Mouse (Mus musculus) cerebellum, postnatal 14 days (tissue): Measurements from ENCODE around the gene Crk.
A peak's percentile ranks its signal among the peaks of the same experiment; 100 is the strongest.

Experiments
- DNase-seq, 2 experiments: peaks; one replicate each; pipeline ENCODE4 v3.0.0; 2021; ENCODE audit warnings: mixed read lengths in 2 of 2

The Crk gene

DNA sequence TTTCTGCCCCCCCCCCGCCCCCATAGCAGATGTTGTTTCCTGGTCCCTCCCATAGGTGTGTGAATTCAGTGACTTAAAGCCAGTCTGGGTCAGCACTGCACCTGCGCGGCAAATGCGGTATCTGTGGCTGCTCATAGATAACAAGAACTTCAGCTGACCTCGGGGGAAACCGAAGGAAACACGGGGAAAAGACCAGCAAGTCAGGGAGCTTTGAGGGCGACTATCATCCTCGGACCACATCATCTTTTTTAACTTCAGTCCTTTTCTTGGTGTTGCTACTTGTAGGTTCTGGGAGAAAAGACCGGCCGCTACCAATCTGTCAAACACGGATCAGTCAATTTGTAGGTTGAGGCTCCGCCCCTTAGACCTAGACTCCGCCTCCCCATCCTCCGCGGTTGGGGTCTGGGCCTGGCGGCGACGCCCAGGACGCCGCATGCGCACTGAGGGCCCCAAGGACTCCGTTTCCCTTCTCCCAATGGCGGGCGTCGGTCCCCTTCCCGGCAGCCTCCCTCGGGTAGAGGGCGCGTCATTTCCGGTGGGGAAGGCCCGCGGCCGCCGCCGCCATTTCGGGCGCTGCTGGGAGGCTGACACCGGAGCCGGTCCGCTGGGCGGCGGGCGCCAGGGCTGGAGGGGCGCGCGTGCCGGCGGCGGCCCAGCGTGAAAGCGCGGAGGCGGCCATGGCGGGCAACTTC lies at the start of gene Crk:
Gene Crk (plus strand): TSS at position 513 of the 692 bp plus-strand sequence.
- DNase-seq, result peak; percentile 98 to 99

DNA sequence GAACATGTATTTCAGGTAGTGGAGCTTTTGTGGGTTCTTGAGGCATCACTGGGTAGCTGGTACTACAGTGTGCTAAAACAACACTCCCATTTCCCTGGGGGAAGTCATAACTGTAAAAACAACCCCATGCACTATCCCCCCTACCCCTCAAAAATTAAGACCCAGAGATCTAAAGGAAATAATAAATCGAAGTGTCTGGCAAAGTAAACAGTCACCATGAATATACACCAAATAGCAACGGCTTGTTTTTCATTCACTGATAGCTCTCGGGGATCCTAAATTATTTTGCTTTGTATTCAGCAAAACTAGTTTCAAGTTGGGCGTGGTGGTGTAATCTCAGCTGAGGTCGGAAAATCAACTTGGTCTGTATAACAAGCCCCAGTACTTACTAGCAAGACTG lies 49.0 kb upstream of the Crk start:
- DNase-seq, result no peak

DNA sequence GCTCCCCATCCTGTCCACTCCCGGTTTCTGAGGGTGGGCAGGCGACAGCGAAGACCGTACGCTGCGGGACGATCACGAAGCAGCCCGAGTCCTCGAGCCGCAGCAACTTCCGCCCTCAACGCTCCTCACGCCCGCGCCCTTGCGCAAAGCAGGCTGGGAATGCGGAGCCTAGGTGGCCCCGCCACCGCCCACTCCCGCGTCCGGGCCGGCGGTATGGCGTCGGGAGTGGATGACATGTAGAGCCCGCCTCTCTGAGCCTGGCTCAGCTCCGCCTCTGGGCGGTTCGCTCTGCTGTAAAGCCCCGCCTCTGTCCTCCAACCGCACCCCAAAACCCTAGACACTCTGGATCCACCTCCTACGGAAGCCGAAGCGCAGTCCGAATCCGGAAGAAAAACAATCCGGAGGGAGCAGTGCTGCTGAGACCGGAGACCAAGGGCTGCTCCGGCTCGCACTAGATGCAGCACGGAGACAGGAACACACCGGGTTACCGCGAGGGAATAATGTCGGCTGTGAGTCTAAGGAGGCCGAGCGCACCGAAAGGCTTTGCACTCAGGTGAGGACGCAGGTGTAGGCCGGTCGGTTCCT lies 48.3 kb upstream of the Crk start, which contains the start of gene Inpp5k:
Gene Inpp5k (plus strand): TSS at position 344 of the 585 bp plus-strand sequence.
- DNase-seq, result peak; percentile 94 to 96

DNA sequence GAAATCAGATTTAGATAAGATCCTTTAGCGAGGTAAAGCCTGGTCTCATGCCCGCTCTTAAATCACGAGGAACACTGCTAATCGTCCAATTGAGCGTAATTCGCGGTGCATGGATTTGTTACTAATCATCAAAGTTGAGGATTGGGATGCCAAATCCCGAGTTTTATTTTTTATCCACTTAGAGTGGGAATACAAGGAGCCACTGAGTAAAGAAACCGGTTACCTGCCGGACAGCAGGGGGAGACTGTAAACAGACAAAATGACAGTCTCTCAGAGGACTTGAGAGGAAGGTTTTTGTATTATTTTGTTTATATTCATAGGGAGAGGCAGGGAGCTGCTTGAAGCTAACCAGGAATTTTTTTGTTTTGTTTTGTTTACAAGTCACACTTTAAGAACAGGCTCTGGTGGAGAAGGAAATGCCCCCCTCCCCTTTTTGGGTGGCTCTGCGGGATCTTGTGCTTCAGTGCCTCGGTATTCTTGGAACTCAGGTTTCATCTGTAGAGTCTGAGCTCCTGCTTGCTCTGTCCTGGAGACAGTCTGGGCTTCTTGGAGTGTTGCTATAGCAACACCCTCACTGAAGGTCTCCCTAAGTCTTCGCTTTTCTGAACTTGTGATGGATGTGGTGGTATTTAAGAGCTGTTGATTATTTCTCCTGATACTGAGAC lies 47.4 kb upstream of the Crk start:
- peak; percentile 46 to 57 for DNase-seq

DNA sequence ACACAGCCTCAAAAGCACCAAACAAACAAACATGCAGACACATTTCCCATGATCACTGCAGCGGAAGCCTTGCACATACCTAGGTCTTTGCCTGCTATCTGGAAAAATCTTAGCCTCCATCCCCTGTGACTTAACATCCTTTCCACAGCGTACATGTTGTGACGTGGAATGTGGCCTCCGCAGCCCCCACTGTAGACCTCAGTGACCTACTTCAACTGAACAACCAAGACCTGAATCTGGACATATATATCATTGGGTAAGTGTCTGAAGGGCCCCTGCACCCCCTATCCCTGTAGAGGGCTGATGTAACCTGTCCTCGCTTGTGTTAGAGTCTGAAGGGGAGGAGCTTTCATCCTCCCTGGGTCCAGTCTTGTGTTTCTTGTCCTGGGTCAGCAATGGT lies 46.1 kb upstream of the Crk start:
- no peak for DNase-seq

DNA sequence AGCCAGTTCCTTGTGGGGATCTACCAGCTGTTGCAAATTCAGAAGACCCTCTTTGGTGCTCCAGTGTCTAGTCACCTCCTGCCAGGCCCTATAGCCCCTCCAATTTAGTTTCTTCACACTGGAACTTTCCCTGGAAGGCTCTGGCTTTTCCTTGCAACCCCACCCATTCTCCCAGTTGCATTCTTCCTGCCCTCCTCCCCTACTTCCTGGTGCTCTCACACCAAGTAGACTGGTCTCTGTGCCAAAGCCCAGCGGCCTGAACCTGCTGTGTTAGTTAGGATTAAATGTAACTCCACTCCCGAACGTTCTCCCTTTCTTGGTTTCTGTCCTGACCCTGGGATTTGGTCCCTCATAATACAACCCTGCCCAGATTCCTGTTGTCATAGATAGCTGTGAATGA lies 44.3 kb upstream of the Crk start:
- DNase-seq, result no peak

DNA sequence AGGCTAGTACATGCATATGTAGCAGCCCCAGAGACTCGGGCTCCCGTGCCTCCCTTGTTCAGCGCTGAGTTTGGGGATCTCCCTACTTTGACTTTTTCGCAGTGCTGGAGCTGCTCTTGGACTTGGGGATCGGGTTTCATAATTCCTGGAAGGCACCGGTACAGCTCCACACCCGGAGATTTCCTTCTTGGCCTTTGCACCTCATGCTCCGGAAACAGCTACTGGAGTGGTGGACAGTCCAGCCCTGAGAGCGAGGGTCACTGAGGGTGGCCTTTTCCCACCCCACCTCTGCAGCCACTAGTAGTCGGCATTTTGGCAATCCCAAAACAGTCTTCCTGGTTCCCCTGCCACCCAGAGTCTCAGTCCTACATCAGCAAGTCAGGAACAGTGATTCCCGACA lies 43.7 kb upstream of the Crk start:
- DNase-seq, result no peak

DNA sequence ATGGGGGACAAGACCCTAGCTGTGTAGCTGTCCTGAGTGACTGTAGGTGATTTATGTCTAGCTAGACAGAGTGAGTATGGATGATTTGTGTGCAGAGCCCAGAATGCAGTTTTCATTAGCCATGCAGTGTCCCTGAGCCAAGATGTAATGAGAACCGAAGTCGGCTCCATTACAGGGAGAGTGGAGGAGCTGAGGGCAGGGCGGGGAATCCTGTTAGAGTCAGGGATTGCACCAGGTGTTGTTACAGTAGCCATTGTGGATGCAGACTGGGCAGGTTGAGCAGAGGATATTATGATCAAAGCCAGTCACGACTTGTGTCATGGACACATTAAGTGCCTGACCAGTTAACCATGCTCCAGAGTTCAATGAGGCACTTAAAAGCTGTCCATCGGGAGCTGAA lies 35.7 kb upstream of the Crk start:
- no peak for DNase-seq

DNA sequence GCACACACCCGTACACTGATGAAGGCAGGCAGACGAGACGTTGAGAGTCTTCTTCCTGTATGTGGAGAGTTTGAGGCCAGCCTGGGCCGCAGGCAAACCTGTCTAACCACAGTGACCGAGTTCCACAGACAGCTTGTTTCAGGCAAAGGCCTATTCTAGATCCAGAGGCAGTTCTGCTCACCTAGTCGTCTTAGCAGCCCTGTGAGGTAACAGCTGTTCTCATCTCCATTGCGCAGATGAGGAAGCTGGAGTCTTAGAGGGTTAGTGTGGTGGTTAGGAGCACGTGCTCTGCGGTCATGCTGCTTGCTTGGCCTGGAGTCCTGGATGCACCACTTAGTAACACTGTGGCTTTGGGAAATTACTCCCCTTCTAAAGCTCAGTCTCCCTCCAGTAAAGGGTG lies 34.4 kb upstream of the Crk start:
- no peak for DNase-seq

DNA sequence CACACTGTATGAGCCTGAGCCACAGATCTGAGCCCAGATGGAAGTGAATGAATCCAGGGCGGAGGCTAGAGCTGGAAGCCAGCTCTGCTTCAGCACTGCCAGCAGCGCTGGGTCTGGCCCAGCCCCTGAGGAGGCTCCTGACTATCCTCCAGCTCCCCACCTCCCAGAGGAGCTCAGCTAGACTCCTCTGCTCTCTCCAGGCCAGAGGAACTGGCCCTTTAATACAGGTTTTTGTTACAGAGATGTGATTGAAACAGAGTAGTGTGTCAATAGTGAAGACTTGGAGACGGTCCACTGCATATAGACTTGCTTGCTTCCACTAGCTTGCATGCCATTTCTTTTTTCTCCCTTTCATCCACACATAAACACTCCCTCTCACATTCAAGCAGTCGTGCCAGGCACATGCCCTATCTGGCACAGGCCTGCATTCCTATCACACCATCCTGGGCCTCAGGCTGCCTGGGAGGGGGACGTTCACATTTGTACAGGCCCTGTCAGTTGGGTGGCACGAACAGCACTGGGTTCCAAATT lies 31.3 kb upstream of the Crk start:
- peak; percentile 61 to 70 for DNase-seq

DNA sequence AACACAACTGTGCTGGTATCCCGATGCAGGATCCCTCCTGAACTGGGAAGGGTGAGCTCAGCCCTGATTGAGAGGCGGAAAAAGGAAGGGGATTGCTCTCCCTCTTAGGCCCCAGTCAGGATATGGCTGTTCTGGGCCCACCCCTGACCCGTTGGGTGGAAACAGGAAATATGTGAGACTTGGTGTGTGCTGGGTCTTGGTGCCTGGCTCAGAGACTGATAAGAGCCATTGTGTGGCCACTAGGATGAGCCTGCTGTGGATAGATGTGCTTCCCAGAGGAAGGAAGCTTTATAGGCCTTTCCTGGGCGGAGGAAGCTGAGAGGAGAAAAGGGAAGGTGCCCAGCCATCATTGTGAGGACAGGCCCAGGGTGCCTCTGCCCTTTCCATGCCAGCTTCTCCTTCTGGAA lies 29.9 kb upstream of the Crk start:
- no peak for DNase-seq

DNA sequence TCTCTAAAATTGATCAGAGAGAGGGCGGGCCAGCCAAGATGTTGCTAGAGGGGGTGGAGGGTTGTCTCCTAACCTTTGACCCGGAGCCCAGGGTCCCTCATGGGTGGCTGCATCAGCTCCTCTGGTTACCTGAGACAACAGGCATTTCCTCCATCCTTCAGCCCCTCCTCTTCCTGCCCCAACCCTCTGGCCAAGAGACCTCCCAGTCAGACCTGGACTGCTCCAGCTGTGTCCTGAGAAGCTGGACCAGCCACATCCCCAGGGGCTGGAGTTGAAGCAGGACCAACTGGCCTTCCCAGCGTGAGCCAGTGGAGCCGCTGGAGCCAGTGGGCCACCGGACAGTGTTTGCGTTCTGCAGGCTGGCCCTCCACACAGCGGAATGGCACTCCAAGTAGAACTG lies 28.7 kb upstream of the Crk start, which contains the start of gene Myo1c:
Gene Myo1c (plus strand): TSS at position 194 of the 400 bp plus-strand sequence.
- DNase-seq, result peak in 1 of 2 experiments; percentile 26

DNA sequence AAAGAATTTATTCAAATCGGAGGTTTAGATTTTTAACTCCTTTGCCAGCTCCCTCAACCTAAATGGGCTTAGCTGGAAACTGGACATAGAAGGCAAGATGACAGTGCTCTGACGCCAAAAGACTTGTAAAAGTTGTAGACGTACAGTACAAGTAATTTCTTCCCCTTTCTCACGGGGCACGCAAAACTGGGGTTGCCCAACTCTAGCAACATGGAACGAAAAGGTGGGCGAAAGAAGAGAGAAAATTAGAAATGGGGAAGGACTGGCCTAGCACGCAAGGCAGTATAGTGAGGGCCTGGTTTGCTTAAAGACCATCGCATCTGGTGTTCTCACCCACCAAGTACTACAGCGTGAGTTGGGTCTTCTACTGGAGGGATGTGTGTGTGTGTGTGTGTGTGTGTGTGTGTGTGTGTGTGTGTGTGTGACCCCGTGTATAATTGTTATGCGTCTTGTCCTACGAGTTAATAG lies 28.1 kb upstream of the Crk start:
- DNase-seq, result peak in 1 of 2 experiments; percentile 23

DNA sequence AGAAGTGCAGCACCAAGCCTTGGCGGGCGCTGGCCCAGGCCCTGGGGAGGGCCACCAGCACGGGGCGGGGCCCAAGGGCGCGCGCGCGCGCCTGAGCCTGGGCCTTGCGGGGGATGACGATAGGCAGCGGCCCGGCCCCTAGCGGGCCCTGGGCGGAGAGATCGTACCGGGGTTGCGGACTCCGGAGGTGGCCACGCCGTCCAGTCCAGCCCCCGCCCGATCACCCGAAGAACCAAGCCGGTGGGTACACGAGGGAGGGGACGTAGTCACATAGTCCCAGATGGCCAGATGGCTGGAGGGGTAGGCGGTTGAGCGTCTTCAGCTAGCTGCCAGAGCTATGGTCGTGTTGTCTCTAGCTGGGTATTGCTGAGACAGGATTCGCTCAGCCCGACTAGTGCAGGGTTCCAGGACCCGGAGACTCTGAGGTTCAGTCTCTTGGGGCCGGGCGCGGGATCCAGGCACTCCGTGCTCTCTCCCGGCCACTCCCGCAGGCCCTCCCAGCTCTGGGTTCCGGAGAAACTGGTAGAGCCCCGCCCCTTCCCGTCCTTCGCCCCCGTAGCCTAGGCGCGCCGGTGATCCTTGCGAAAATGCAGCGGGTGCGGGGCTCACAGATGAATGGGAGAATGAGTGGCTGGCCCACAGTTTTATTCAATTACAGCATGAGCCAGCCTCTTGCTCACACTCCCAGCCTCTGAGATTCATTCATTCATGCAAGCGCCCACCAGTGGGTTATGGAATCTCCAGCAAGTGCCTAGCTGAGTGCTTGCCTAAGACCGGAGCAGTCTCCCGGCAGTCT lies 27.4 kb upstream of the Crk start:
- peak; percentile 76 to 79 for DNase-seq

DNA sequence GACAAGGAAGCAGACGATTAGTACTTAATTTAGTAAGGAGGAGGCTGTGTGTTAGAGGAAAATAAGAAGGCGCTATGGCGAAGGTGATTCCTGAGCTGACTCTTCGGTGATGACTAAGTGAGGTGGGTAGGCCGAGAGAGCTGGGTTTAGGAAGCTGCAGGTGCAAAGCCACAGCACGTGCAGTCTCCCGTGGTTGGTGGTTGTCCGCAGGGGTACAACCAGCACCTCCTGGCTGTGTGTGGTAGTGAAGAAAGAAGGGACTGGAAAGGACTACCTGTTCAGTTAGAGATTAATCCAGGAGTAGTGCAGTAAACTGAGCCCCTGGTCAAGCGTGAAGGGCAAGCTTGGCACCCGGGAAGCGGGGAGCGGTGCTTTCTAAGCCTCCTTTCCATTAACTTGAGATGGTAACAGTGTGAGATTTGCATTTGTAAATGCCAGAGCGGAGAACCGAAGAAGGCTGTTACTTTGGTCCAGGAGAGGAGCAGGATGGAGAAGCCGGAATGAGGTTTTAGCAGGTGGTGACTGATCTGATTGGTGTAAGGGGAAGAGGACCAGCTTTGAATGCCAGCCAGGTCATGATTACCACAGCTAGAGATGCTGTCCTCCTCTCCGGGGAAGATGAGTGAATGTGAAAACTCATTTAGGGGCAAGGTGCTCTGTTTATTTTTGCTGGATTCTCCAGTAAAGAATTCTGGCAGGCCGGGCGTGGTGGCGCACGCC lies 26.7 kb upstream of the Crk start:
- peak; percentile 27 for DNase-seq

DNA sequence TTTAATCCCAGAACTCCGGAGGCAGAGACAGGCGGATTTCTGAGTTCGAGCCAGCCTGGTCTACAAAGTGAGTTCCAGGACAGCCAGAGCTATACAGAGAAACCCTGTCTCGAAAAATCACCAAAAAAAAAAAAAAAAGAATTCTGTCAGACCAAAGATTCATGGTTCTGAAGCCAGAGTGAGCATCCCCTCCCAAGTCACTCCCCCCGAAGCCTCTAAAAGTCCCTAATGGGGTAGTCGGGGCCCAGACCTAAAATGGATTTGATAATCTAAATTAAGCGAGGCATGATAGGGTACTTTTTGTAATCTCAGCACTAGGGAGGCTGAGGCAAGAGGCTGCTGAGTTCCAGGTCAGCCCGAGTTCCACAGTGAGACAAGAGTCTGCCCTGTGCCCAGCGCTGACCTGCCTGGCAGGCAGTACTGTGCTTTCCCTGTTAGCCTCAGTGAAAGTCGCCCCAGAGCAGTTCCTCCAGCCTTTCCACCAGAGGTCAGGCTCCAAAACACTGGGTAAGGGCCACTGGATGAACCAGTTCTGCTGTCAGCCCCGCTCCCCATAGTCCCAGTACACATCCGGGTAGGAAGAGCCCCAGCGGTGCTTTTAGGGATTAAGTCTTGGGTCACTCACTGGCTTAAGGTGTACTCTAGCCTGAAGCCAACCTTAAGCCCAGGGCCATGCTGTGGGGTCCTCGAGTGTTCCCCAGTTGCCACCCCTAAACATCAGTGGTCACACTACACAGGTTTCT lies 25.9 kb upstream of the Crk start:
- DNase-seq, result no peak

DNA sequence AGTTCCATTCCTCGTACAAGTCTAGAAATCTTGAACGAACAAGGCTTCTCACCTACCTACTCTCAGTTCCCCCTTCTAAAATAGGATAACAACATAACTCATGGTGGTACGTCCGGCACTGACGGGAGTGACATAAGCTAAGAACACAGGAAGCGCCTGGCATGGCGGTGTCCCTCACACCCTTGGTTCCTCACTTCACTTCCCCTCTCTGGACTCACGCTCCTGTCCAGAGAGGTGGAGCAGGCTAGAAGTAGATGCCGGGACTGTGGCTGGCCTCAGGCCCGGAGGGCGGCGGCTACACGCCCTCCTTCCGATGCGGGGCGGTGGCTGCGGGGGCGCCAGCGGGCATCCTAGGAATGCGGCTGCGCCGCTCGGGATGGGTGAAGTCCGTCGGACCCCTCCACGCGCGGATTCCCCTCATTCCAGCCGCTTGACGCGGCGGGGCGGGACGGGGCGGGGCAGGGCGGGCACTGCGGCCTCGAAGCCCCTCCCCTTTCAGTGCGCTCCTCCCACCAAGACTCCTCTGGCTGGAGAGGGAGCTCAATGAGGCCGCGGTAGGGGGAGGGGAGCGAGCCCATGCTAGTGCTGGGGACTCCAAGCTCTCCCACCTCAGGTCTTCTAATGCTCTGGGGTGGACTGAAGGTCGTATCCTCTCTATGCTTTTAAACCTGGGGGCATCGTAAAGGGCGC lies 25.1 kb upstream of the Crk start:
- DNase-seq, result peak; percentile 71 to 75

DNA sequence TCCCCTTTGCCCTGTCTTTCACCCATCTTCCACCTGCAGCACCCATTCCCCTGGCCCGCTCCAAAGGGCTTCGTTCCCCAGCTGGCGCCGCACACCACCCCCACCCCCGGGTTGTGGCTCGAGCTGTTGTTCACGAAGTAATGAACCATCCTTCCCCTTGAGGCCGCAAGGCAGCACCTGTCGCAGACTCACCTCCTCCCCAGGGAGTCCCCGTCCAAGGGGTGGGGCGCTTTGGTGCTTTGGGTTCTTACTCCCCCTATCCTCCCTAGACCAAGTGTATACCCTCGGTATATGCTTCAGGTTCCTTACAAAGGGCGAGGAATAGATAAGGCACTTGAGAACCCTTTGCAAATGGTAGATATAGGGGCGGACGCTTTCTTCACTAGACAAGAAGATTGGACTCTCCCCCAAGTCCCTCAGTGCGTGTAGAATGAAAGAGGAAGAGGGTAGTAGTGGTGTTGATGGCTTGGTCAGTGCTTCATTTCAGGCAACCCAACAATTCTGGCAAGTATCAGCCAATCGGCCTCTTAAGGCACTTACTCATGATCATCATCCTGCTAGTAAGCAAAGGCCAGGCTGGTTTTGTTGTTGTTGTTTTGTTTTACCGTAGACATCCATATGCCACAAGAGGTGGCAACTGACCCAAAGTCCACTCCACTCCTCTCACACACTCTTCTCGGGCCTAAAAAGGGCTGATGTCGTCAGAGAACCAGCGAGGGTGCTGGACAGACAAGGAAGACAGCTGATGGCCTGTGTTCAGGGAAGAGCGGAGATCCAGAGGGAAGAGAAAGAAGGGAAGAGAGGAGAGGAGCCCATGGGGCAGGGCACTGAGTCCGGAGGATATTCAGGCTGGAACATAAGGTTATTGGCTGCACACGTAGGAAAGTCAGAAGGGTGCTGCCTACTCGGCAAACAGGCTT lies 24.3 kb upstream of the Crk start:
- DNase-seq, result peak in 1 of 2 experiments; percentile 38
